Comparison of ENCODE assay signal across 9 mouse cellular contexts in the genomic region with DNA sequence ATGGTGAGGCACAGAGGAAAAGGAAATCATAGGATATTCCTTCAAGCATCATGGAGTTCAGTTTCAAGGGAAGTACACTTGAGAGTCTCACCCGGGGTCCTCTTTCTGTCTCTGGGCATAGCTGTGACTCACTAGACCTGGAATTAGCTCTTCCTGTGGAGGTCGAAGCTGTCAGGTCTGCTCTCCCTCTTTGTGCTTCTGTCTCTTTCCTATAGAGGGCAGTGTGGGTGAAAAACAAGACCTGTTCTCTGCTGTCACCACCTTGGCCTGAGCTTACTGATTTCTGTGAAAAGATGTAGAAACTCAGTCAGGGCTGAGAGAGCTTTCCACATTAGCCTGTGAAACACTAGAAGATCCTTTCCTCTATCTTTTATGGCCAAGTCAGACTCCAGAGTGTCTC. TPM values are rescaled to one million over a fixed set of nuclear protein-coding genes. Genes with fewer than 3 reads are reported as not detected.
A peak's percentile ranks its signal among the peaks of the same experiment; 100 is the strongest.
DNase-seq lines count a peak whose midpoint lies in the region; ATAC-seq lines count a peak whose summit lies in the region.
"Had no signal": no experiment of that assay in that cellular context is flagged by ENCODE, and none has a peak within 500 bp of the region (broad histone marks: within the 10 kb centered on the region; RNA-seq: fewer than 3 reads in every experiment).

No protein-coding gene starts in this region.

- no peaks in the 10 kb centered on the region for H3K9me3 ChIP-seq in forebrain, embryonic 10.5 days

- peaks cover 11% of the 10 kb centered on the region for H3K36me3 ChIP-seq in forebrain, embryonic 10.5 days (replicated peaks)

- 46% methylated on average over 2 of the region's 2 CpGs for WGBS in forebrain, embryonic 10.5 days

- peak; percentile 56 to 62; a peak in 1 of 4 replicates for ATAC-seq in hematopoietic stem cell, adult 5-6 weeks (replicated peaks in 1 of 2; ENCODE audit: insufficient read depth in 1 of 2, low FRiP score in 2 of 2, low TSS enrichment in 1 of 2, low read depth in 1 of 2, poor library complexity in 2 of 2, severe bottlenecking in 2 of 2)
- peak; percentile 82 for ATAC-seq in megakaryocyte-erythroid progenitor cell, adult 5-6 weeks (replicated peaks; ENCODE audit: low FRiP score, low TSS enrichment, poor library complexity, severe bottlenecking)

- 0 out of 2 replicates have a peak, but pooled peaks cover 5% of the 10 kb centered on the region for H3K4me1 ChIP-seq in forebrain, embryonic 10.5 days

- DNase-seq in heart, adult 18-20 months: peak; percentile 47 to 69
- DNase-seq in heart, postnatal 25 days (ENCODE audit: low spot score): no peak
- DNase-seq in CD8-positive naive resting alpha-beta T cell, adult 2 months (ENCODE audit: low read depth in 2 of 2, low spot score in 2 of 2): peak; percentile 23 to 60
- DNase-seq in c-Kit-positive CD71-positive TER-119-positive erythroid progenitor cells, embryonic 14.5 days (ENCODE audit: low spot score): peak; percentile 12
- no peak for DNase-seq in forebrain, embryonic 10.5 days (ENCODE audit: extremely low spot score, low spot score)
- DNase-seq in gastrocnemius, postnatal 4 days (ENCODE audit: low spot score in 2 of 2): no peak

- intact Hi-C loops in heart, postnatal 25 days (cut with DNase I): loop anchor here (5.0 kb wide), 1 partner anchor 62 kb away; no protein-coding TSS in a partner anchor

- no peaks in the 10 kb centered on the region for H3K27me3 ChIP-seq in forebrain, embryonic 10.5 days (ENCODE audit: poor library complexity, severe bottlenecking)

- H3K27ac ChIP-seq in forebrain, embryonic 10.5 days: no peak overlapping the region

- H3K4me3 ChIP-seq in forebrain, embryonic 10.5 days: no peak overlapping the region

RNA-seq across cellular contexts. Expression of a gene that starts 43.2 kb away (rescaled TPM):
- total RNA-seq in heart, adult 18-20 months (2021): not detected
- not detected for total RNA-seq in heart, postnatal 25 days (2021)
- not detected in 2 replicates for total RNA-seq in hematopoietic stem cell, adult 5-6 weeks (2017)
- total RNA-seq in megakaryocyte-erythroid progenitor cell, adult 5-6 weeks (2014; fragmentation: Nextera tagmentation): 0.49 TPM in 1 of 2 replicates, not detected in the other
- total RNA-seq in megakaryocyte-erythroid progenitor cell, adult 5-6 weeks (2017): not detected in 2 replicates
- polyA plus RNA-seq in forebrain, embryonic 10.5 days (2016; fragmentation: Nextera tagmentation; extraction: Ambion mirVana): 0.95 and 1.1 TPM in 2 replicates
- 10 to 100 TPM in 1 of 2 experiments, 1 to 10 TPM in 1; 4.0 to 31.8 TPM for total RNA-seq in gastrocnemius, postnatal 4 days (2021)
- total RNA-seq: left cerebral cortex, postnatal 25 days had no signal

RNA-seq across cellular contexts. Expression of a gene that starts 50.2 kb away (rescaled TPM):
- 1 to 10 TPM in 1 of 2 experiments, not detected in 1; 1.2 TPM for total RNA-seq in heart, adult 18-20 months (2021)
- total RNA-seq in heart, postnatal 25 days (2021): not detected
- total RNA-seq in hematopoietic stem cell, adult 5-6 weeks (2017): not detected in 2 replicates
- not detected in 2 replicates for total RNA-seq in megakaryocyte-erythroid progenitor cell, adult 5-6 weeks (2014; fragmentation: Nextera tagmentation)
- not detected in 2 replicates for total RNA-seq in megakaryocyte-erythroid progenitor cell, adult 5-6 weeks (2017)
- not detected in 2 replicates for polyA plus RNA-seq in forebrain, embryonic 10.5 days (2016; fragmentation: Nextera tagmentation; extraction: Ambion mirVana)
- not detected for total RNA-seq in gastrocnemius, postnatal 4 days (2021)

RNA-seq across cellular contexts. Expression of a gene that starts 55.3 kb away (rescaled TPM):
- total RNA-seq in heart, adult 18-20 months (2021): not detected
- total RNA-seq in heart, postnatal 25 days (2021): not detected
- total RNA-seq in hematopoietic stem cell, adult 5-6 weeks (2017): not detected in 2 replicates
- total RNA-seq in megakaryocyte-erythroid progenitor cell, adult 5-6 weeks (2014; fragmentation: Nextera tagmentation): not detected in 2 replicates
- not detected in 2 replicates for total RNA-seq in megakaryocyte-erythroid progenitor cell, adult 5-6 weeks (2017)
- not detected in 2 replicates for polyA plus RNA-seq in forebrain, embryonic 10.5 days (2016; fragmentation: Nextera tagmentation; extraction: Ambion mirVana)
- under 1 TPM in 1 of 2 experiments, not detected in 1; 0.15 TPM for total RNA-seq in gastrocnemius, postnatal 4 days (2021)
- total RNA-seq: left cerebral cortex, postnatal 25 days had no signal

Comparison
In these comparisons a context has a peak if more than half of its experiments do, and no peak if none do; other contexts are left out.
1. DNase-seq: peak in heart, adult 18-20 months (2 of 2), CD8-positive naive resting alpha-beta T cell, adult 2 months (2 of 2) and c-Kit-positive CD71-positive TER-119-positive erythroid progenitor cells, embryonic 14.5 days (single experiment); none in heart, postnatal 25 days (single experiment), forebrain, embryonic 10.5 days (single experiment) and gastrocnemius, postnatal 4 days (0 of 2).